Mouse (Mus musculus) adrenal gland, postnatal 36 days (tissue): ENCODE data around the gene Vps29. TPM values are rescaled to one million over a fixed set of nuclear protein-coding genes. Genes with fewer than 3 reads are reported as not detected.
"Not testable (repeated sequence)": the region's sequence is repeated elsewhere in the genome, so short reads cannot be mapped to it uniquely, and the experiment has no call there.

ENCODE experiments used
- DNase-seq, 2 experiments: peaks; one replicate each; pipeline ENCODE4 v3.0.0; 2021; ENCODE audit warnings: mixed read lengths in 1 of 2
- long read RNA-seq, 2 experiments: library from polyadenylated mRNA; stranded (forward); transcript quantifications; one replicate each; pipeline ENCODE4 v2.0.0; 2021; ENCODE audit warnings: borderline sequencing depth in 2 of 2
- total RNA-seq, 2 experiments: library from RNA; stranded (reverse); gene quantifications; 2 replicates each; pipeline ENCODE4 v1.2.3; 2021

Gene Vps29
- total RNA-seq = 100 to 1,000 TPM; 141 to 165 TPM
- long read RNA-seq, experiment 1, transcript Vps29-208 (4 exons, 2,716 nt) = major isoform, 126 of 135 reads
- long read RNA-seq, experiment 1, partial matches to known transcripts = 3 of 135 reads
- long read RNA-seq, experiment 1, other reads (novel, unspliced or antisense) = 3 of 135 reads
- long read RNA-seq, experiment 2, transcript Vps29-208 (4 exons, 2,716 nt) = major isoform, 55 of 62 reads
- long read RNA-seq, experiment 2, partial matches to known transcripts = 4 of 62 reads
- long read RNA-seq, experiment 2, other reads (novel, unspliced or antisense) = 2 of 62 reads

DNA sequence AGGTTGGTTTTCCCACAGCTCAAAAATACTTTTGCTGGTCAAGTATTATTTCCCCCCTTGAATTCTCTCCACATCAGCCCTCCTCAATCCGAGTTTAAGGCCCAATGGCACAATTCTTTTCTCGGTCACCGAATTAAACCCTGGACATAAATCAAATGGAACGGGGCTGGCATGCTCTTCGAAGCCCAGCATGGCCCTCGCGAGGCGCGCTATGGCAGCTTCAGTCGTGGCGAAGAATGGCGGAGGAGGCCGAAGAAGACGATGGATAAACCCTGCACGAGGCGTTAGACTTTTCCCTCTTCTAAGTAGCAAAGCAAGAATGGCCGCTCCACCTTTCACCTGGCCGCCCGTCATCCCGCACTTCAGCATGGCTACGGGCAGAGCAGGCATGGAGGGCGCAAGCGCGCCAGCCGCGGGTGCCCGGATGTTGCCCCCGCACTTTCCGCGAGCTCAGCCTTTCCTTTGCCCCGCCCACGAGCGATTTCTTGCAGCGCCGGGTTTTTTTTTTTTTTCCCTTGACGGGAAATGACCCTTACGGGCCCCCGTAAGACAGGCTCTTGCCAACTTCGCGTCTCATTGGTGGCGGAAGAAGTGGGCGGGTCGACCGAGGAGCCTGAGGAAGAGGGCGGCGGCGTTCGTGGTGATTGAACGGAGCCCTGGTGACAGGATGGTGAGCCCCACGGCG, at the start of gene Vps29, which contains the start of gene Rad9b:
Vps29 (plus strand) TSS at position 563 of the 685 bp plus-strand sequence.
Rad9b (minus strand) TSS at position 427 of the 685 bp plus-strand sequence.
- peak; percentile 98 for DNase-seq

DNA sequence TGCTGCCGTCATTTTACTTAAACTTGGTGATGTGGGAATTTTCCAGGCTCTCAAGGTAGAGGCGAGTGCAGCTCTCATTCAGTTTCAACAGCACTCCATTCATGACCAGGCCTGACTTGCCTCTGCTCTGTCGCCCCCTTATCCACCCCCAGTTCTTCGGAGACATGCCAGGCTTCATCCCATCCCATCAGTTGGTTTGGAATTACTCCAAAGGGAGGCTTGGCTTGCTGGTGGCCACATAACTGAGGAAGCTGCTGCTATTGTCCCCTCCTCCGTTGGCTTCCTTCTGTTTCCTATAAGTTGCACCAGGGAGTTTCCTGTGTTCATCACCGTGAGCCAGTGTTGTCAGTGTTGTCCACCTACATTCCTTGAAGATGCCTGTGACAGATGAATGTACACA, 49.6 kb upstream of the Vps29 start:
- no peak for DNase-seq

DNA sequence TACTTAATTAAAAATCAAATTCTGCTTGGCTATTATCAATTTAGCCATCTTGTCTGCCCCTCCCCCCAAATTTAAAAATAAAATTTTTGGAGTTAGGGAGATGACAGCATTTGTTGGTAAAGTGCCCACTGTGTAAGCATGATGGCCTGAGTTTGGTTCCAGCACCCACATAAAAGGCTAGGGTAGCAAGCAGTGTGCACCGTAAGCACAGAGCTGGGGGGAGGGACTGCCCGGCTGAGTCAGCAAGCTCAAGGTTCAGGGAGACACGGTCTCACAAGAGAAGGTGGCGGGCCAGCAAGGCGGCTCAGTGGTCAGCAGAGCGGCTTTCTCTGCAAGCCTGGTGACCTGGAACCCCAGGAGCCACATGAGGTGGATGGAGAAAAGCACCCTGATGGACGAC, 48.7 kb upstream of the Vps29 start:
- DNase-seq = peak; percentile 80 to 82

DNA sequence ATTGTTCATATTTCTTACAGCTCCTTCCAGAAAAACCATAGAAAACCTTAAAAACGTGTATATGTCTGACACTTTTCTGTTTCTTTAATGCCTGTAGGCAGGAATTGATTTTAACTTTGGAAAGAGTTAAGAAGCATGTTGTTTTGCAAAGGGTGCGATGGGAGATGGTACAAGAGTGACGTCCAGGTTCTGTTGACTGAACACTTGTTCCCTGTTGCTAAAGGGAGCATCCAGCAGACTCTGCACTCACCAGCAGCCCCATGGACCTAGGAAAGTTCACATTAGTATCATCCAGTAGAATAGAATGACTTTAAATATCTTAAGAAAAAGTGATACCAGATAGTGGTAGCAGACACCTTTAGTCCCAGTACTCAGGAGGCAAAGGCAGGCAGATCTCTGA, 47.6 kb upstream of the Vps29 start:
- DNase-seq = no peak

DNA sequence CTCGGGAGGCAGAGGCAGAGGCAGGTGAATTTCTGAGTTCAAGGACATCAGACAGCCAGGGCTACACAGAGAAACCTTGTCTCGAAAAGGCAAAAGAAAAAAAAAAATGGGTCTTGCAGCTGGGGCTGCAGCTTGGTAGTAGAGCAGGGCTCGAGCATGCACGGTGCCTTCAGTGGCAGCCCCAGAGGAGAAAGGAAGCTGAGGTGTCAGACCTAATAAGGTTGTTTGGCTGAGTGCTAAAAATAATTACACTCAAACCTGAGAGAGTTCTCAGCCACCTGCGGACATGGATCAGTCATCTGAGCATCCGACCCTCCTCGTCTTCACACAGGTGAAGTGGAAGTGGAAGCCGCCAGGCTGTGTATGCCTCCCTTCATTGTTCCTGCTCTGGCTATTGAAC, 43.5 kb upstream of the Vps29 start:
- no peak for DNase-seq

DNA sequence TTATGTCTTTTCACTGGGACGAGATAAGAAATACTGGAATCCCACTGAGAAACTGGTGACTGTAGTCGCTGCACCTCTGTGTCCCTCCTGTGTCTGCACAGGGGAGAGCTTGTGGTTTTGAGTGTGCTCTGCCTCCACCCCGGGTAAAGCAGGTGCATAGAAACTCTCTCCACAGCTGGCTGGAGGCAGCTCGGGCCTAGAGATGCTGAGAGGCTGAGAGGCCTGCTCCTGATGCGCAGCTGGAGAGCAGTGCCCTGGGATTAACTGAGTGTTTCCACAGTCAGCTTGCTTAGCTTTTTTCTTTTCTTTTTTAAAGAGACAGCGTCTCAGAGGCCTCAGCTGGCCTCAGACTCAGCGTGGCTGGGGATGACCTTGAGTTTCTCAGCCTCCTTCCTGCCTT, 42.5 kb upstream of the Vps29 start:
- no peak for DNase-seq

DNA sequence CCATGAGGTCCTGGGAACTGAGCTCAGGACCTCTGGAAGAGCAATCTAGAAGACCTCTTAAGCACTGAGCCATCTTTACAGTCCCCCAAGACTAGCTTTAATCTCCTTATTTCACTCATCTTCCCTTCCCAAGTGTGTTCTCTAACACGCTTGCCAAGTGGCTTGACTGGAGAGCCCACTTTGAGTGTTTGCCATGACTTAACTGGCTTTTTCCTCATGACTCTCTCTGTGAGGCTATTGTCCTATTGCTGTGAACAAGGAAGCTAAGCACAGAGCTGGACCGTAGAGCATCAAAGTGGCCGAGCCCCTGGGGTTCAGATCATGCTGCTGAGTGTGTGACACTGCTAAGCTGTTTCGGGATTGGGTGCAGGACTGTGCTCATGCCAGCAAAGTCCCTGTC, 41.8 kb upstream of the Vps29 start:
- no peak for DNase-seq

DNA sequence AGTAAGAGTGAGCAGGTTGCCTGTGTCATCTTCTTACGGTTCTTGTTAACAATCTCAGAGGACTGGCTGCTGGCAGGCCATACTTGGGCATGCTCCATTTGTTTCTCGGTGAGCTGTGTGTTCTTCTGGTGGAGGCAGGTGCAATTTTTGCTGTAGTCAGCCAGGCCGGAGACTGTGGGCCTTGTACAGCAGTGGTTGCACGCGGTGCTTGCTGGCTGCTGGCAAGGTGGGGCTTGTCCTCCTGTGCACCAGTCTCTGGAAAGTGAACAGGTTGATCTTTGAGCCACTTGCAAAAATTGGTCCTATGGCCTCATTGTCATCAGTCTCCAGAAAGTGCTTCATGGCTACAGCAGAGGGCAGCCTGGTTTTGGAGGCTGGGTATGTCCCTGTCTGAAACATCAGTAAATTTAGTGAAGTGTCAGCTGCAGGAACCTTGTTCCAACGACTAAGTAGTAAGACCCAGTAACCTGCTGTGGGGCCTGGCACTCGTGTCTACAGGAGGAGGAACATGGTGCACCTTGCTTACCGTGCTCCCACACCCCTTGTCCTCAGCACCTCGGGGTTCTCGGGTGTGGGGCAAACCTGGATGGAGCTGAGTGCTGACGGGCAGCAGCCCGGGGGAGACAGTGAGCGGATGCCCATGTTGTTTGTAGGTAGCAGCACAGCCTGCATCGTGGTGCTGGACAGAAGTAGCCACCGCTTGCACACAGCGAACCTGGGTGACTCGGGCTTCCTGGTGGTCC, 41.1 kb upstream of the Vps29 start:
- no peak for DNase-seq

DNA sequence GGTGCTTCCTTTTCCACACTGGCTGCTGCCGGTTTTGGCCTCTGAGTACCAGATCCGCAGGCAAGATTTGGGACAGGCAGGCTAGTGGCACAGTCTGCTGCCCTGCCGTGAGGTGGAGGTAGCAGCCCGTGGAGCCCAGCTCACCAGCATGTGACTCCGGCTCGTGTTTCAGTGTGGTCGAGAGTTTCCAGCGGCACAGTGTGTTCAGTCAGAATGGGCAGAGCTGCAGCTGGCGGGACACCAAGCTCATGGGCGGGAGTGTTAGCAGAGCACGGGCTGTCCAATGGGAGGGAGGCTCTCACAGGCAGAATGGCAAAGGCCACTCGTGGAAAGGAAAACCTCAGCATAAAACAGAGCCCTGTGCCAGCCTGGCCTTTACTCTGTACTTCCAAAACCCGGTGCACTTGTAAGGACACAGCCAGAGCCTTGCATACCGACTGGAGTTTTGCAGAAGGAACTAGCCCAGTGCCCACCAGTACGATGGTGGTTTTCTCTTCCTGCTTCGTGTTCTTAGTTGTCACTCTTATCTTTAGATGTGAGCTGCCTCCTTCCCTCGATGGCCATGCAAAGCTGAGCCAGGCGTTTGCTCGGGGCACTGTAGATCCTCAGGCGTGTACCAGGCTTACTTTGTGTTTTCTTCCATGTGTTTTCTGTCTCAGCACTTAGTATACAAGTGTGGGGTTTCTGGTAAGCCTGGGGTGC, 39.1 kb upstream of the Vps29 start:
- DNase-seq = peak; percentile 93 to 94

DNA sequence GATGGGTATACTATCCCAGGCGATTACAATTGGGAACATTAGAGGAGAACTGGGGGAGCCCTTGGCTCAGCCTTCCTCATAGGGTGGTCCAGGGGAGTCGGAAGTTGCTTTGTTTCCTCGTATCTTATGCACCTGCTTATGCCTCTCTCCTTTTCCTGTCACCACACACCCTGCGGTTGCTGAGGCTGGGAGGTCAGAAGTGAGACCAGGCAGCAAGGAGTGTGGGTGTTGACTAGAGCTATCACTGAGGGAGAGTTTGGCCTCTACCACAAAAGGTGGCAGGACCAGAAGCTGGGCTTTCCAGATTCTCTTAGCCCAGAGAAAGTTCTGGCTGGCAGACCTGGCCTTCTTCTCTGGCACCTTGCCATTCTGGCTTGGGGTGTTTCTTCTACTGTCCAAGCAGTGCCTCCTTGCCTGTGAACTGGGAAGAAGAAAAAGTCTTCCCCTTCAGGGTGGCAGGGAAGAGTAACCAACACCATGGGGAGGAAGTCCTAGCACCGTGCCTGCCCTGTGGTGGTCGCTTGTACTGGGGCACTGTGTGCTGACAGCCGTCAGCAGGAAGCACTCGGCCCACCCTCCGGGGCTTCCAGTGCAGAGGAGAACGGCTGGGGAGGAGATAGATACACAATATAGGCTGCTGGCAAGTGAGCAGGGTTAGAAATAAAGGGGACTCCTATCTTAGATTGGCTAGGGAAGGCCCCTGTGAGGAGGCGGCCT, 36.7 kb upstream of the Vps29 start:
- peak; percentile 51 to 67 for DNase-seq

DNA sequence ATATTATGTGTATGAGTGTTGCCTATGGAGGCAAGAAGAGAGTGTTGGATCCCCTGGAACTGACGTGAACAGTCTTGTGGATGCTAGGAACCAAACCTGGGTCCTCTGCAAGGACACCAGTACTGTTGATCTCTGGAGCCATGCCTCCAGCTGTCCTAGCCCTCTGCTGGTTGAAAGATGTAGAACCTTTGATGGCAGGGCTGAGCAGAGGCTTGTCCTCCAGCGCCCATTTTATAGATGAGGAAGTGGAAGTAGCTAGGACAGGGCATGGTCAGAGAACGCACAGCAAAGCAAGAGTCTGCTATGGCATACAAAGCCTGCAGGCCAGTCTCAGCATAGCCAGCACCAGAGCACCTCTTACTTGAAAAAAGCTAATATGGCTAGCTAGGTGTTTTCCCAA, 36.1 kb upstream of the Vps29 start:
- no peak for DNase-seq

DNA sequence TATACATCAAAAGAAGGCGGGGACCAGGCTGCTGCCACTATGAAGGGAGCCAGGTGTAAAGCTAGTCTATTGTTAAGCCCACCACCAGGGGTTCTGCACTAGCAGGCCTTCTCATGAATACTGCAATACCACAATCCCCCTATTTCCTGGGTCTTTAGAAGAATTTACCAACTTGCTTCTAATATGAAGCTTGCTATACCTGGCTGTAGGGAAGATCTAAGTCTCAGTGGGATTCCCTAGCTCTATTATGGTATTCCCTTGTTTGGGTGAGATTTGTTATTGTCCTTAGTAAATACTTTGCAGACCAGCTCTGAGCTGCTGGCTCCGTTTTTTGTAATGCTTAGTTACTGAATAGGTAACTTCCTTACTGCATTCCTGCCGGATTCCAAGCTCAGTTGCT, 35.2 kb upstream of the Vps29 start:
- not testable (repeated sequence) for DNase-seq

DNA sequence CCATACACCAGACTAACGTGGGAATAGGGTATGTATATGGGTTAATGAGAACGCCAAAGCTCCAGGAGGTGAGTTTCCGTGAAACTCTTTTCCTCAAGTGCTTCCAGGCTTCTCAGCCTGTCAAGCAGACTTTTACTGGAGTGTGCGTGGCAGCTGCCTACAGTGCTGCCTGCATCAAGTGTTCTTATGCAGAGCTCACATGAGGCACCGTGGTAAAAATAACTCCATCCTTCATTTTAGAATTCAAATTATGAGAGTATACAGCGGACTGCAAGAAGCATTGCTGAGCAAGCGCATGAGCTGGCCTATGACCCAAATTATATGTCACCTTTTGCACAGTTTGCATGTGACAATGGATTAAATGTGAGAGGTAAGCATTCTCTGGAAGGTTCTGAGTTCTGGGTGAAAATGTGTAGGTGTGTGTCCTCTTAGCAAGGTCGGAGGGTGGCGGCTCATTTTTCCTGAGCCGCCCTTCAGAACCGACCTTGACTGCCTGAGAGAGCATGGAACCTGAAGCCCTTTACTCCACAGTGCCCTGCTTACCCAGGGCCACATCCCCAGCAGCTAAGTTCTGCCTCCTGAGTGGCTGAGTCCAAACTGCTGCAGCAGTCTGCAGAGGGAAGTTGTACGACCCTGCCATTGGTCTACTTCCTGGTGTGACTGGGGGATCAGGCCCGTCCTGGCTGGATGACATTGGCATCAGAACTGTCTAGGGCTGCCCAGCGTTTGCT, 34.5 kb upstream of the Vps29 start:
- DNase-seq = peak in 1 of 2 experiments; percentile 48

DNA sequence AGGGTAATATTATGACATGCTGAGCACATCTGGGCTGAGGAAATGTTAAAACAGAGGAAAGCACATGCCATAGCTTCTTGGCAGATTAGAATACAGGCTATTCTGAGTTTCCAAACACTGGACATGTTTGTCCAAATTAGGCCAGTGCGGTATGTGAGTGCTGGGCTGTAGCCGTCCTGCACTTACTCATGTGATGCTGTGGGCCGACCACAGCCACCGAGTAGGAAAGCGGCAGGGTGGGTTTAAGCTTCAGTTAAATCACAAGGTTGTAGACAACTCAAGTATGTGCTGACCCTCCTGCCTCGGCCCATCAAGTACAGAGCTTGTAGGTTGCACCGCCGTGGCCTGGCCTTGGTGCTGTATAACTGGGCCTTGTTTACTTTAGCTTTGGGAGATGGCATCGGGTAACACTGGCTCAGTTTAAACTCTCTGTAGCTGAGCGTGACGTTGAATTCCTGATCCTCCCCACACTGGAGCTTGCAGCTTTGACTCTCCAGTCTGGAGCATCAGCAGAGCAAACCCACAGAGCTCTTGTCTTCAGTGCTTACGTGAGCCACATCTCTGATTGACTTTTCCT, 33.9 kb upstream of the Vps29 start:
- DNase-seq = no peak

DNA sequence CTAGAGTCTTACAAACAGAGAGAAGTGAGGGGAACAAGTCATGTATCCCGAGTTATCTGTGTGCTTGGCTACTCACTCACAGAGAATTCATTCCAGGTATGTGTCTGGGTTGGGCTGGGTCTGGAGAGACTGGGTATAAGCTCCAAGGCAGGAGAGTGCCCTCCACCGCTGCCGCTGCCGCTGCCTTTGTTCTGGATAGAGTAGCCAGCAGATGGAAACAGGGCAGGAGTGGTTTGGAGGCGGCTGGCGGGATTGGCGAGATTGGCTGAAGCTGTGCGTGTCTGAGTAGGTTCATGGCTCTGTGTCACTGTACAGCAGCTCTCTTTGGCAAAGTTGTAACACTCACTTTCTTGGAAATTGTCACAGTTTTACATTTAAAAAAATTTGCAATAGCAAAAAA, 30.6 kb upstream of the Vps29 start:
- DNase-seq = no peak

DNA sequence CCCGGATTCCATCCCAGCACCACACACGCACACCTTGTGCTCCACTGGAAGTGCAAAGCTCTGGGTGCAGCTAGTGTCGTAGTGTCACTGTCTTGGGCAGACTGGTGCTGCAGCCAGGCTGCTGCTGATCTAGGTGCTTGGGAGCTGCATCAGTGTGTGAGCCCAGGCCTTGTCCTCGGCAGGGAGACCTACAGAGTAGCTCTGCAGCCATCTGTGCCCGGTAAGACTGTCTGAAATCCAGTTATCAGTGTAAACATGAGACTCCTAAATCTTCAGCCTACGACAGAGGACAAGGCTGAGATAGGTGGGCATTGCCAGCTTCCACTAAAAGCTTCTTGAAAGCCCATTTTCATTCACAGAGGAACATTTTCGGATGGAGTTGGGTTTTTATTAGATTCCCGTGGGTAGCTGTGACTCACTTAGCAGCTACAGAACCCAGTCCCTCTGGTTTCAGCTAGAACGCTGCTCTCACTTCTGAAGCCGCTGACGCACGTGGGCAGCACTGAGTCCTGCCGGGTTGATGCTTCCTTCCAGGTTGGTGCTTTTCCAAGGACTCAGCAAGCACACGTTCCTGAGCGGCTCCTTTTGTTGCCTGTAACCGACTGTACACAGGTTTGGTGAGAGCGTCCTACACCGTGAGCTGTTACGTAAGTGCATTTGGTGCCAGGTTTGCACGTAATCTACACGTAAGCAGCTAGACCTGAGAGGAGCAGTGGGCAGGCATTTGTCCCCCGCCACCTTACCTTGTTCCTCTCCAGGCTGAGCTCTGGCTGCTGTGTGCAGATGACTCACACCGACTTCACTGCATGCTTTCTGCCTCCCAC, 29.3 kb upstream of the Vps29 start:
- DNase-seq = peak; percentile 70 to 78

DNA sequence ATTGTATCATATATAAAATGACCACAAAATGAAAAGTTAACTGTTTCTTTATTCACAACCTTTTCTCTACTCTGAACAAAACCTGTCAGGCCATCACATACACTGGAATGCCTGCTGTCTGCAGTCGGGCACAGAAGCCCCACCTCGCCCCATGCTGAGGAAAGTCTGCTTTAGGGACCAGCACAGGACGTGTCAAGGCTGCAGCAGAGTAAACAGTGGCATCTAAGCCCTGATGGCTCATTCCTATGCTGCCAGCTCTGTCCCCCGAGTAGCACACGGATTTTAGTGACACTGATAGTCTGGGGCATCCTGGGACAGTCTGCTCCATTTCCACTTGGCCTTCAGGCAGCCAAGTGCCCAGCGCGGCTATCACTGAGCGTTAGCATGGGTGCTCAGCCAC, 28.7 kb upstream of the Vps29 start:
- DNase-seq = no peak

DNA sequence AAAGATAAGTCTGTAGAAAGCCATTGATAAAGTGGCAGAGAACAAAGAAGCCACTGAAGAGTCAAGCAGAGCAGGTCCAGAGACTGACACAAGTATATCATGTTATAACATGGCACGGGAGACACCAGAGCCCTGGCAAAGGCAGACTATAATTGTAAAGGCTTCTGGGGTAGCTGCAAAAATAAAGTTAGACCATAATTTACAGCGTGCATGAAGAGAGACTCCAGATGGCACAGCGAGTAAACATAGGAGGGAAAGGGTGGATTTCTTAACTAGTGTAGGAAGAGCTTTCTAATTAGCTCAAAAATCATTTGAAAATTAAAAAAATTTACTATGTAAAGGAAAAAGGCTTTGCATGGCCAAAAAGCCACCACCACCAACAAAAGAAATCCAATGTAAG, 26.9 kb upstream of the Vps29 start:
- no peak for DNase-seq

DNA sequence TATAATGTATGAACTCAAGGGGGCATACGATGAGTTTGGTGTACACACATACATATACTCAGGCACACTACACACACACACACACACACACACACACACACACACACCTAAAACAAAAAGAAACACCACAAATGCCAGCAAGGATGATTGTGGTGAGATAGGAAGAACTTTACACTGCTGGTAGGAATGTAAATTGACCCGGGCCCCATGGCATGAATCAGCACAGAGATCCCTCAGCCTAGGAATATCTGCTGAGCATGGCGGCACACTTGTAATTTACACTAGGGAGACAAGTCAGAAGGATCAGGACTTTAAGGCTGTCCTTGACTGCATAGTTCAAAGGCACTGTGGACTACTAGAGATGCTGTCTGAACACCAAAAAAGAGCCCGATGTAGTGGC, 23.9 kb upstream of the Vps29 start:
- DNase-seq = no peak

DNA sequence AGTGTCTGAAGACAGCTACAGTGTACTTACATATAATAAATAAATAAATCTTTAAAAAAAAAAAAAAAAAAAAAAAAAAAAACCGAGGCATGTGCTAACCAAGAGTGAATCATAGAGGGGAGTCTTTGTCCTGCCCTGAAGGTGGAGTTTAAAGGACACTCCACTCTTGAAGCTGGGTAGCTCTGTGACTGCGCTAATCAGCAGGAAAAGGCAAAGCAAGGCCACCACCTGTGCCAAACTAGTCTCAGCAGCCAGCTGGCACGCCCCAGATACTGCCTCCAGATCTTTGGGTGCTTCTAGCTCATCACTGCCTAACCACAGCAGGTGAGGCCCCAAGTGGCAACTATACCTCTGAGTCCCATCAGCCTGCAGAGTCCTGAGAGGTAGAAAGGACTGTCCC, 19.5 kb upstream of the Vps29 start:
- DNase-seq = peak in 1 of 2 experiments; percentile 37
